Mouse (Mus musculus) heart, embryonic 14.5 days (tissue): ENCODE results near the gene Gm12790. TPM values are rescaled to one million over a fixed set of nuclear protein-coding genes. Genes with fewer than 3 reads are reported as not detected.

ENCODE experiments used
- polyA plus RNA-seq: library from polyadenylated mRNA; unstranded; fragments of >200 nt; fragmentation: Nextera tagmentation; extraction: Ambion mirVana; gene quantifications from 2 replicates; pipeline ENCODE4 v1.2.1, GENCODE M21; 2014

Gm12790 gene
- polyA plus RNA-seq, 1 experiment from 2014 or later = not detected

Other genes with a start within 250 kb of the Gm12790 start
- gene B020004J07Rik, start 137.0 kb downstream of the Gm12790 start, polyA plus RNA-seq = not detected in 2 replicates
- gene C130073F10Rik, start 87.3 kb downstream of the Gm12790 start, polyA plus RNA-seq = not detected in 2 replicates
- gene Gm12800, start 71.9 kb downstream of the Gm12790 start, polyA plus RNA-seq = not detected in 2 replicates
- not detected in 2 replicates for gene Gm12794, start 40.6 kb downstream of the Gm12790 start, polyA plus RNA-seq
- not detected in 2 replicates for gene Gm12789, start 5.6 kb upstream of the Gm12790 start, polyA plus RNA-seq
- 29.2 and 30.5 TPM in 2 replicates for gene Pde4b, start 106.5 kb upstream of the Gm12790 start, polyA plus RNA-seq